Mouse (Mus musculus) forebrain, embryonic 12.5 days (tissue): ENCODE measurements at regions not wholly inside any gene's neighbourhood (a gene's known extent, or its start where the extent isn't known, plus 50 kb on each side); places are given as distances from the start of the nearest gene placed in this dataset.

Experiments used
- ATAC-seq: fragments of 200-750 bp; cut with Nextera tagmentation; 2 replicates; pipeline ENCODE4 v1.8.0; 2017; ENCODE audit warnings: moderate TSS enrichment; ENCODE audit not compliant: low FRiP score
- H3K27ac ChIP-seq: fragments of 300-500 bp; sonication (generic); 2 replicates; pipeline ENCODE4 v1.5.1; 2016; ENCODE audit warnings: mild to moderate bottlenecking
- H3K27me3 ChIP-seq: fragments of 300-500 bp; sonication (generic); 2 replicates; pipeline ENCODE4 v1.6.1; 2016; ENCODE audit warnings: mild to moderate bottlenecking
- H3K36me3 ChIP-seq: fragments of 300-500 bp; sonication (generic); replicated peaks from 2 replicates; pipeline ENCODE4 v1.6.1; 2016; ENCODE audit warnings: mild to moderate bottlenecking
- H3K4me1 ChIP-seq: fragments of 300-500 bp; sonication (generic); 2 replicates; pipeline ENCODE4 v1.6.1; 2016
- H3K4me2 ChIP-seq: fragments of 300-500 bp; sonication (generic); 2 replicates; pipeline ENCODE4 v1.6.1; 2016; ENCODE audit warnings: mild to moderate bottlenecking, moderate library complexity
- H3K4me3 ChIP-seq: fragments of 300-500 bp; sonication (generic); replicated peaks from 2 replicates; pipeline ENCODE4 v1.5.1; 2016; ENCODE audit warnings: mild to moderate bottlenecking
- H3K9ac ChIP-seq: fragments of 300-500 bp; sonication (generic); 2 replicates; pipeline ENCODE4 v1.6.1; 2016; ENCODE audit warnings: mild to moderate bottlenecking
- H3K9me3 ChIP-seq: fragments of 300-500 bp; sonication (generic); 2 replicates; pipeline ENCODE4 v1.6.1; 2016
- WGBS: fragments of 180-500 bp; shearing (Covaris S2); methylation state at CpG from one replicate; pipeline ENCODE4 v1.1.7; 2016; 5-methylcytosine and 5-hydroxymethylcytosine counted together

- H3K9ac ChIP-seq, result no peak overlapping the region
- H3K4me1 ChIP-seq, result peaks cover 7% of the 10 kb centered on the region; the same call in 1 of the 2 replicates
- H3K4me2 ChIP-seq, result no peak overlapping the region
- peak; percentile 98 for ATAC-seq
- no peak overlapping the region for H3K4me3 ChIP-seq
- H3K9me3 ChIP-seq, result no peaks in the 10 kb centered on the region
- H3K27me3 ChIP-seq, result no peaks in the 10 kb centered on the region
- H3K27ac ChIP-seq, result peak overlapping the region; percentile 50; the same call in 1 of the 2 replicates
- no peaks in the 10 kb centered on the region for H3K36me3 ChIP-seq
- 0% methylated on average over 1 of the region's 1 CpGs for WGBS
These were observed 1099.6 kb upstream of the Cdh8 start for GRCm38 (mm10) chr8:100515896-100516295.

- H3K9ac ChIP-seq, result no peak overlapping the region
- no peaks in the 10 kb centered on the region for H3K27me3 ChIP-seq
- H3K4me2 ChIP-seq, result no peak overlapping the region
- 56% methylated on average over 3 of the region's 3 CpGs for WGBS
- no peak overlapping the region for H3K27ac ChIP-seq
- no peaks in the 10 kb centered on the region for H3K9me3 ChIP-seq
- H3K4me1 ChIP-seq, result peaks cover 7% of the 10 kb centered on the region; the same call in 1 of the 2 replicates
- H3K4me3 ChIP-seq, result no peak overlapping the region
- no peak for ATAC-seq
- H3K36me3 ChIP-seq, result no peaks in the 10 kb centered on the region
These were observed 1098.9 kb upstream of the Cdh8 start for GRCm38 (mm10) chr8:100515152-100515551.

- Histone ChIP-seq H3K27me3 (no peaks in the 10 kb centered on the region), H3K27ac (no peak overlapping the region), H3K36me3 (no peaks in the 10 kb centered on the region), H3K9me3 (no peaks in the 10 kb centered on the region), H3K4me3 (no peak overlapping the region), H3K4me2 (no peak overlapping the region), H3K4me1 (peaks cover 4% of the 10 kb centered on the region; the same call in 1 of the 2 replicates), H3K9ac (no peak overlapping the region)
- 91% methylated on average over 2 of the region's 2 CpGs for WGBS
- ATAC-seq, result no peak
These were observed 1090.2 kb upstream of the Cdh8 start for GRCm38 (mm10) chr8:100506478-100506877.

GRCm38 (mm10) chr8:100500342-100500712, 1084.1 kb upstream of the Cdh8 start:
- ATAC-seq, result no peak
- Histone ChIP-seq H3K9me3 (no peaks in the 10 kb centered on the region), H3K36me3 (no peaks in the 10 kb centered on the region), H3K27ac (no peak overlapping the region), H3K4me1 (peaks cover 5% of the 10 kb centered on the region), H3K9ac (no peak overlapping the region), H3K4me3 (no peak overlapping the region), H3K27me3 (no peaks in the 10 kb centered on the region), H3K4me2 (no peak overlapping the region)

- H3K27ac ChIP-seq, result no peak overlapping the region
- ATAC-seq, result peak; percentile 72
- no peak overlapping the region for H3K9ac ChIP-seq
- 21% methylated on average over 6 of the region's 6 CpGs for WGBS
- no peaks in the 10 kb centered on the region for H3K36me3 ChIP-seq
- H3K4me1 ChIP-seq, result peaks cover 5% of the 10 kb centered on the region
- no peak overlapping the region for H3K4me3 ChIP-seq
- no peak overlapping the region for H3K4me2 ChIP-seq
- H3K9me3 ChIP-seq, result no peaks in the 10 kb centered on the region
- no peaks in the 10 kb centered on the region for H3K27me3 ChIP-seq
These were observed 1083.5 kb upstream of the Cdh8 start for GRCm38 (mm10) chr8:100499614-100500341.

- Histone ChIP-seq H3K36me3 (no peaks in the 10 kb centered on the region), H3K27me3 (no peaks in the 10 kb centered on the region), H3K4me1 (no peaks in the 10 kb centered on the region; the same call in 1 of the 2 replicates), H3K27ac (no peak overlapping the region), H3K9ac (no peak overlapping the region), H3K9me3 (no peaks in the 10 kb centered on the region), H3K4me3 (no peak overlapping the region), H3K4me2 (no peak overlapping the region)
- WGBS, result 60% methylated on average over 3 of the region's 3 CpGs
- no peak for ATAC-seq
These were observed 1078.2 kb upstream of the Cdh8 start for GRCm38 (mm10) chr8:100494445-100494844.

- no peak overlapping the region for H3K27ac ChIP-seq
- H3K4me2 ChIP-seq, result no peak overlapping the region
- no peak overlapping the region for H3K9ac ChIP-seq
- WGBS, result 74% methylated on average over 4 of the region's 4 CpGs
- H3K27me3 ChIP-seq, result no peaks in the 10 kb centered on the region
- no peaks in the 10 kb centered on the region for H3K9me3 ChIP-seq
- no peaks in the 10 kb centered on the region for H3K36me3 ChIP-seq
- no peak overlapping the region for H3K4me3 ChIP-seq
- no peaks in the 10 kb centered on the region for H3K4me1 ChIP-seq
- ATAC-seq, result no peak
These were observed 1059.7 kb upstream of the Cdh8 start for GRCm38 (mm10) chr8:100475950-100476349.

- H3K4me1 ChIP-seq, result no peaks in the 10 kb centered on the region
- H3K27me3 ChIP-seq, result no peaks in the 10 kb centered on the region
- H3K9me3 ChIP-seq, result no peaks in the 10 kb centered on the region
- no peaks in the 10 kb centered on the region for H3K36me3 ChIP-seq
- no peak overlapping the region for H3K4me3 ChIP-seq
- H3K9ac ChIP-seq, result no peak overlapping the region
- H3K27ac ChIP-seq, result no peak overlapping the region
- H3K4me2 ChIP-seq, result no peak overlapping the region
- WGBS, result 68% methylated on average over 2 of the region's 2 CpGs
- no peak for ATAC-seq
These were observed 1035.0 kb upstream of the Cdh8 start for GRCm38 (mm10) chr8:100451231-100451630.

GRCm38 (mm10) chr8:100450380-100450936, 1034.2 kb upstream of the Cdh8 start:
- no peak for ATAC-seq
- Histone ChIP-seq H3K36me3 (no peaks in the 10 kb centered on the region), H3K27ac (no peak overlapping the region), H3K4me1 (no peaks in the 10 kb centered on the region), H3K4me2 (no peak overlapping the region), H3K9ac (no peak overlapping the region), H3K9me3 (no peaks in the 10 kb centered on the region), H3K4me3 (no peak overlapping the region), H3K27me3 (no peaks in the 10 kb centered on the region)

GRCm38 (mm10) chr8:100446677-100447350, 1030.5 kb upstream of the Cdh8 start:
- no peaks in the 10 kb centered on the region for H3K4me1 ChIP-seq
- H3K4me3 ChIP-seq, result no peak overlapping the region
- WGBS, result 61% methylated on average over 2 of the region's 2 CpGs
- H3K27ac ChIP-seq, result no peak overlapping the region
- no peak for ATAC-seq
- no peaks in the 10 kb centered on the region for H3K36me3 ChIP-seq
- no peak overlapping the region for H3K4me2 ChIP-seq
- H3K27me3 ChIP-seq, result no peaks in the 10 kb centered on the region
- no peak overlapping the region for H3K9ac ChIP-seq
- no peaks in the 10 kb centered on the region for H3K9me3 ChIP-seq
